Mouse (Mus musculus): ENCODE data around the gene Cdc14b.

Cdc14b gene

GRCm38 (mm10) chr13:64178746-64179652, 96.1 kb downstream of the Cdc14b start:
- DNase-seq (ENCODE audit: low spot score in 2 of 2) = no peak

DNA sequence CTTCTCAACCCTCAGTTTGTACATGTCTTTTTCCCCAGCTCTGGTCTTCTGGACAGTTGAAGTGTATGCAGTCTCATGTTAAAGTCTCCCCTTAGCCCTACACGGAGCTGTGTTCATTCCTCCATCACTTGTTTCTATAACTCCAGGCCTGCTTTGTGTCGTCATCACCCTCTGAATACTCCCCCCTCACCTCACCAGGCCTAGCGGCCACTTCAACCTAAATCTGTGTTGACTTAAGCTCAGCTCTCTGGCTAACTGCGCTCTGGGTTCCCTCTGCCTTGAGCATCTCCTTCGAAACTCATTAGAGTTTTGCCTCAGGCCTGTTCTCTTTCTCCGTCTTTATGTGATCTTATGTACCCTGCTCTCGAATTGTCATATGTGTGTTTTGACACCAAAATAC, 97.1 kb downstream of the Cdc14b start:
- DNase-seq (ENCODE audit: low spot score in 2 of 2) = no peak

- no peak for DNase-seq (ENCODE audit: low spot score in 2 of 2)
These were observed 105.3 kb downstream of the Cdc14b start for GRCm38 (mm10) chr13:64169746-64170145.

DNA sequence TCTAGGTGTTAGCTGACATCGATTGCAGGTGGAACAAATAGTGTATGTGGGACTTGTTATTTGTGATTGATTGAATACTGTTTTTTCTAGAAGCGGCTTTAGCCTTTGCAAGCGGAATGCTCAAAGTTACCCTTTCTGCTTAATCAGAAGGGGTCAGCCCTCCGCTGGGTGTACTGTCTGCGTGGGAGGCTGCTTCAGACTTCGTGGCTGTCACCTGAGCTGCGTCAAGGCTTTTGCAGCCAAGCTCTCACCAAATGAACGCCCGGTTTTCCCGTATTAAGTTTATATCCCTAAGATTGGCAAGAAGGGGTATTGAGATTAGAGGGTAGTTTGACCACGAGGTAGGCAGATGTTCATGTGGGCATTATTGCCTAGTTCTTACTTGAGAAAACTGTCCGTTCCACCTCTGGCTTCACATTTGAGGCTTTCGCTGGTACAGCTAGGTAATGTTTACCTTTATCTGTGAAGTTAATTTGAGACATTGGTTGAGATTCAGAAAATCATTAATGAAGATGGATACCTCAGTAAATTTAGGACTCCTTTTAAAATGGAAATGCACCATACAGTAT, 111.9 kb downstream of the Cdc14b start:
- no peak for DNase-seq (ENCODE audit: low spot score in 2 of 2)

- no peak for DNase-seq (ENCODE audit: low spot score in 2 of 2)
These were observed 112.5 kb downstream of the Cdc14b start for GRCm38 (mm10) chr13:64162626-64163025.

GRCm38 (mm10) chr13:64161916-64162611, 113.0 kb downstream of the Cdc14b start:
- peak; percentile 33 to 42 for DNase-seq (ENCODE audit: low spot score in 2 of 2)

- peak; percentile 91 to 96 for DNase-seq (ENCODE audit: low spot score in 2 of 2)
These were observed 113.6 kb downstream of the Cdc14b start, which contains the start of gene Habp4 for GRCm38 (mm10) chr13:64161548-64161915. Gene Habp4, plus strand, starts transcription at chr13:64161824.

DNA sequence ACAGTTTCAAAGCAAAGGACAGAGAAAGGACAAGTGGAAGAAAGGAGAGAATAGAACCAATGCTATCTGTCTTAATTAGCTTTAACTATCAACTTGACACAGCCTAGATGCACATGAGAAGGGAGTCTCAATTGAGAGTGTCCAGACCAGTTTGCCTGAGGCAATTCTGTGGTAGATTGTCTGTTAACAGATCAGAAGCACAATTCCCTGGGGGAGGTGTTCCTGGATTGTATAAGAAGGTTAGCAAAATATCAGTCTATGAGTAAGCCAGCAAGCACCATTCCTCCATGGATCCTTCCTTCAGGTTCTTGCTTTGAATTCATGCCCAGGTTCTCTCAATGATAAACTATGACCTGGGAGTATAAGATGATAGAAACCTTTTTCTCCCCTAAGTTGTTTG, 118.1 kb downstream of the Cdc14b start:
- DNase-seq (ENCODE audit: low spot score in 2 of 2) = no peak

DNA sequence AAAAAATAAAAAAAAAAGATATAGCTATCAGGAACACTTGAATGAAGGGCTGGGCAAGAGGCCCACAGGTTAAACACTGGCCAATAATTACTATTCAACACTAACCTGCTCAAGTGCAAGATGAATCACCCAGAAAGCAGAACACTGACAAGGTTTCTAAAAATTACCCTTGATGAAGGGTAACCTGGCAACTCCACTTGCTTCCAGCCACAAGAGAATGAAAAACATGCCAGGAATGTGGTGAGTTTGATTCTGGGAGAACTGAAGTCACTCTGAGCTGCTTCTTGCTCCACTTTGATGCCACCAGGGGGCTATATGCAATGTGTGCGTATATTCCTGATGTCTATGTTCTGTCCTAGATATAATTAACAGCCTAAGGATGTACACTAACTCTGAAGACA, 119.9 kb downstream of the Cdc14b start:
- no peak for DNase-seq (ENCODE audit: low spot score in 2 of 2)

- no peak for DNase-seq (ENCODE audit: low spot score in 2 of 2)
These were observed 120.4 kb downstream of the Cdc14b start for GRCm38 (mm10) chr13:64154651-64155050.

DNA sequence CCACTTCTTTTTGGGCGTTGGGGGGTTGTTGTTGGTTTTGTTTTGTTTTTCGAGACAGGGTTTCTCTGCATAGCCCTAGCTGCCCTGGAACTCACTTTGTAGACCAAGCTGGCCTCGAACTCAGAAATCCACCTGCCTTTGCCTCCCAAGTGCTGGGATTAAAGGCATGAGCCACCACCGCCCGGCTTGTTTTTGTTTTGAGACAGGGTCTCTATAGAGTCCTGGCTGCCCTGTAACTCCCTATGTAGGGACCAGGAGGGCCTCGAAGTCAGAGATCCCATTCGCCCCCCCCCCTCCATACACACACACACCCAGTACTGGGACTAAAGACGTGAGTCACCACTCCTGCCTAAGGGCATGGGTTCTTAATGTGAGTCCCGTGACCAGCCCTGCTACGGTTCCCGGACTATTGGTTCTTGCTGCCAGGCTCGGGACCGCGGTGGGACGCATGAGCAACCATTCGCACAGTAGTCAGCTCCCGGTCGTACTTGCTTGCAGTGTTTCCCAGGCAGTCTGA, 121.3 kb downstream of the Cdc14b start:
- DNase-seq (ENCODE audit: low spot score in 2 of 2) = no peak

DNA sequence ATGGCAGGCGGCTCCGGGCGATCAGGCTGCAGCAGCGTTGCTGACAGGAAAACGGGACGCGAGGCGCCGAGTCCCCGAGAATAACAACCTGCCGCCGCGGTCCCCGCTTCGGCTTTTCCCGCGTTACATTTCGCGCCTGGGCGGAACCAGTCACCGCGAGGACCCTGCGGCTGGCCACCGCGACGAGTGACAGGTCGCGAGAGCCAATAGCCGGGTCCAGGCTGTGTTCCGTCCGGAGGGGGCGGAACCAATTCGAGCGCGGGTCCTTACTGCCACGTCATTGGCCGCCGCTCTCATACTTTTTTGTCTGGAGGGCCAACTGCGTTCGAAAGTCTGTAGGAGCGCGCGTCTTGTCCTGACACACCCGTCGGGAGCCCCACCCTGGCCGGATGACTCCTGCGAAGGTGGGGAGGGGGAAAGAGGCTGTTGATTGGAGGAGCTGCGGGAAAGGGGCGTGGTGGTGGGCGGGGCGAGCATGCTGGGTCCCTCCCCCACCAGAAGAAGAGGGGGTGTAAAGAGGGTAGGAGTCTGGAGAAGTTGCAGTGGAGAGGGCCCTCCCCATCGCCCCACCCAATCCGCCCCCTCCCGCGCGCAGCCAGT, 121.9 kb downstream of the Cdc14b start, which contains the start of gene Zfp367:
Gene Zfp367, minus strand, starts transcription at position 120 of the 600 bp plus-strand sequence.
- peak; percentile 88 to 94 for DNase-seq (ENCODE audit: low spot score in 2 of 2)

DNA sequence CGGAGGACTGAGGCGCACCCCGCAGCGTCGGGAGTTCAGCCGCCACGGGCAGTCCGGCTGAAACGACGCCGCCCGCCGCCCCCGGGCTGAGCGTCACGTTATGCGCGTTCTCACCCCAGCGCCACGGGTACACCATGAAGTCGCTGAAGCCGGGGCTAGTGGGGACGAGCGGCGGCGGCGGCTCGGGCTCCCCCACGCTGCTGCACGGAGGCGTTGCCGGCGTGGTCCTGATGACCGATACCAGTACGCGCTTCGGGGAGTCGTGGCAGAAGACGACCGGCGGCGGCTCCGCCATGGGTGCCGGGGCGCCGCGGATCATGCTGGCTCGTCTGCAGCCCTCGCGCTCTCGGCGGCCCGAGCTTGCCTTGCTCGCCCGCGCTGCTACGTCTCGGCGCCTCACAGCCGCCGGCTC, 122.4 kb downstream of the Cdc14b start:
- peak; percentile 29 to 36 for DNase-seq (ENCODE audit: low spot score in 2 of 2)

- DNase-seq (ENCODE audit: low spot score in 2 of 2) = peak; percentile 68 to 69
These were observed 122.8 kb downstream of the Cdc14b start for GRCm38 (mm10) chr13:64152241-64152669.

- no peak for DNase-seq (ENCODE audit: low spot score in 2 of 2)
These were observed 125.0 kb downstream of the Cdc14b start for GRCm38 (mm10) chr13:64150121-64150520.

All from frontal cortex, postnatal 25 days (tissue).